Mouse (Mus musculus) frontal cortex, postnatal 10 days (tissue): ENCODE results near the gene Col6a6.
"Not testable (repeated sequence)": the region's sequence is repeated elsewhere in the genome, so short reads cannot be mapped to it uniquely, and the experiment has no call there.

Source experiments
- DNase-seq, 2 experiments: peaks; one replicate each; pipeline ENCODE4 v3.0.0; 2022; ENCODE audit warnings: low spot score in 2 of 2, mixed read lengths in 1 of 2

The Col6a6 gene

DNA sequence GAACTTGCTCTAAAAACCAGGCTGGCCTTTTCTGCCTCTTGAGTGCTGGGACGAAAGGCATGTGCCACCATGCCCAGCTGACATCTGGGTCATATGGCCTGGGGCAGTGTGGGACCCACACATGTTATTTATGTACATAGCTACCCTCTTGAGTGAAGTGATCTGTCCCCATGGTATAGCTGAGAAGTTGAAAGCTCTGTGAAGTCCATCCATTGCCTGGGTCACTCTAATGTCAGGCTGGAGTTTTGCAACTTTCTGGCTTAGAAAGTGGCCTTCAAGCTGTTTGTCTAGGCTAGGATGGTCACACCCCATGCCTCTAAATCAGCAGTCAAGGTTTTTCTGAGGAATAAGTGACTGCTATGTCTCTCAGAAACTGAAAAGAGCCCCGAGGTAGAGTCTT is 155.9 kb downstream of the Col6a6 start:
- no peak for DNase-seq

DNA sequence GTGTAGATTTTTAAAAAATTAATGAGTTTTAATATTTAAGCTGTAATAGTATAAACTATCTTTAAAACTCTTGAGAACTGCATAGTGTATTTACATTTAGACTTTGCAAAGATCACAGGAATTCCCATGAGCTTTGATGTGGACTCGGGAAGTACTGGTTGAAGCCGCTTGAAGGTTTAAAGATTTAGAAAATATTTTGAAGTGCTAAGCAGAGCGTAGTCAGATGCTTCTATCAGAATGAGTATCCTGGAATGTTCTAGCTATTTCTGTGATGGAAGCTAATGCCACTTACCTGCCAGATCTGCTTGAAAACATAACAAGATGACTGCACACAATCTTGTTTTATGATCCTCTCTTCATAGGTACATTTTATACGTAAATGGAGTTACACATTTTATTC is 157.0 kb downstream of the Col6a6 start:
- DNase-seq, result no peak

DNA sequence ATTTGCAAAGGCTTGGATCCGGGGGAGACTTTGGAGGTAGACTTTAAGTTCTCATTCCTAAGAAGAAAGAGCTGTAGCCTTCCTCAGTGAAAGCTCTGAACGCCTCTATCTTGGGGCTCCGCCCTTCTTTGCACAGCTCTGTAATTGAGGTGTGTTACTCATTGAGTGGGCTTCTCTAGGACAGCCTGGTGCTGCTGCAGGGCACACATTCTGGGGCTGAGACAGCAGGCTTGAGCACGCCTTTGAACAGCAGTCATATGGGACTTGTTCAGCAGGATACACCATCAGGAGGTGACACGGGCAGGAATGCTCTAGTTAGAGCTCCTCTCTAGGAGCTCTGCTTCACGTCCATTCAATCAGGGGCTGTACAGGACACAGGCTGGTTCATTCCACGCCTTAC is 162.7 kb downstream of the Col6a6 start:
- no peak for DNase-seq

DNA sequence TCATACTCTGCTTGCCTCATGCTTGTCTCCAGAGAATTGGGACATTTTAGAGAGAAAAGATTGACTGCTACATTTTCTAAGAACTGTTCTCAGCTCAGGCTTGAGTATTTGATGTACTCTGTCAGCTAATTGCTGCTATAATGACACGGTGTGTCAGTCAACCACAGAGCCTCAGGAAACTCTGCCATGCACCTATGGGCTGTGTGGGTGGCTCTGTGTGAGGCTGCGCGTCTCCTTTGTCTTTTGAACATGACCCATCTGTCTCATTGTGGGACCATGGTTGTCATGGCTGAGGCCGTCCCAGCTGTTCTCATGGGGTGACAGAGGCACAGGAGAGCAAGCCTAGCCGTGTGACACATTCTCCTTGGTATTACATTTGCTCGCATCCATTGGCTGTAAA is 168.1 kb downstream of the Col6a6 start:
- DNase-seq, result no peak

DNA sequence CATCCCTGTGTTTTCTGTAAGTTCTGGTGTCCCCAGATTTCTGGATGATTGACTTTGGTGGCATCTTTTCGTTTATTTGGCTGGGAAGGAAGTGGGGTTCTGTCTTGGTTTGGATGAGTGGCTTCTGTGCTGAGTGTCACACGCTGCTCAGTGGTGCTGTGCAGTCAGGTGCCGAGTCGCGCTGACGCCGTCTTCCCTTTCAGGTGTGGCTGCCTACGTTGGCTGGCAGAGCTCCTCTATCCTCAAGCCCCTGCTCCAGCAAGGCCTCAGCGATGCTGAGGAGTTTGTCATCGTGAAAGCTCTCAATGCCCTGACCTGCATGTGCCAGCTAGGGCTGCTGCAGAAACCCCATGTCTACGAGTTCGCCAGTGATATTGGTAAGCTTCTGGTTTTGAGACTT is 169.7 kb downstream of the Col6a6 start:
- DNase-seq, result no peak

DNA sequence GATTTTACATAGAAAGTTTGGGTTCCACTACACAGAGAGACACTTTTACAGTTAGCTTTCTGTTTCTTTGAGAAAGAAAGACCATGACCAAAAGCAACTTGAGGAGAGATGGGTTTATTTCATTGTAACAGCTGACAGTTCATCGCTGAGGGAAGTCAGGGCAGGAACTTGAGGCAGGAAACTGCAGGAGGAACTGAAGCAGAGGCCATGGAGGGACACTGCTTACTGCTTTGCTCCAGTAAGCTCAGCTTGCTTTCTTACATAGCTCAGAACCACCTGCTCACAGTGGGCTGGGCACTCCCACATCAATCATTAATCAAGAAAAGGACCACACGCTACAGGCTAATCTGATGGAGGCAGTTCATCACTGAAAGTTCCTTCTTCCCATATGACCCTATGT is 171.8 kb downstream of the Col6a6 start:
- no peak for DNase-seq

DNA sequence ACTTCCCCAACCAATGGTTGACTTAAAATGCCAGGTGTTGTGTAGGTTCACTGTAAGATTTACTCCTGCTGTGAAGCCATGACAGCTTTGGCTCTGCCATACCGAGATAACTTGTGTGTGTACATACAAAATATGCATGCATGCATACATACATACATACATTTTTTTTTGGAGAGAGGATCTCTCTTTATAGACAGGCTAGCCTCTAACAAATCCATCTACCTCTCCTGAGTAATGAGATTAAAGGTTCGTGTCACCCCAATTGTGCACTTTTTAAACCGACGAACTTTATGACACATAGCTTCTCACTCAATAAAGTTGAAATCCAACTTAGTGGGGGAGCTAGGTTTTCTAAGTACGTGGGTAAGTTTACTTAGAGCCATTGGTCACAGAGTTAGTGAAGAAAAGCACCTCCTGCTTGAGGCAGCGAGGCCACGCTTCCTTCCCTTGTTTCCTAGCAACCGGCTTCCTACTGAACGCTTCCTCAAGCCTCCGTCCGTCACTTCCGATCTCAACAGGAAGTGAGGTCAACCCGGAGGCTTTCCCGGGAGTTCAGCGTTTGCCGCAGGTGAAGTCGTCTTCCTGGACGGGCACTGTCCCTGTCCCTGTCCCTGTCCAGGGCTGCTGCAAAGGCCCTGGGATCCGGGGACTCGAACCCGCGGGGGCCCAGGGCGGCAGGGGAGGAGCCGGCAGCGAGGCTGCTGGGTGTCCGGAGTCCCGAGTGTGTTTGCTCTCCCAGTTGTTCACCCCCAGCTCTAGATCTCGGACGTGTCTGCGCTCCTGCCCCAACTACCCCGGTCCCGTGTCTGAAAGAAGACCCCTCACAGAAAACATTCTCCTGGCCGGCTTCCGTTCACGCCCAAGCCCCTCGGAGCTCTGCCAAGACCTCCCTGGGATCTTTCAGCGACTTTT is 185.2 kb downstream of the Col6a6 start, which contains the start of gene Pik3r4:
Gene Pik3r4, plus strand, starts transcription at position 519 of the 912 bp plus-strand sequence.
- DNase-seq, result peak; percentile 73 to 81

DNA sequence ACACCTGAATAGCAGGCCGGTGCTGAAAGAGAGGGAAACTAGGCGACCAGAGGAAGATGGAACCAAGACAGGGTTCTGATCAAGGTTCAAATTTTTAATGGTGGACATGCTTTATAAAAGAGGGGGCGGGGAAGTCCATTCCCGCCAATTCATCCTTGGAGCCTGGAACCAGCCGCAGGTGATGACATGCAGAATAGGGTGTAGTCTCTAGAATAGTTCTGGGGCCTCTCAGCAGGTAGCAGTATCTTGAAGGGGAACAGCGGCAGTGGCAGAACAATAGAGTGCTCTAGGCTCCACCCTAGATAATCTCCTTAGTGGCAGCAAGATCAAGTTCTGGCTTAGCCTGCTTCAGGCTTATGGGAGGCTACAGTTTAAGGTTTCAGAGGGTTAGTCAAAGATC is 186.6 kb downstream of the Col6a6 start:
- not testable (repeated sequence) for DNase-seq
